Mouse (Mus musculus) retina, adult 2 months (tissue): ENCODE results near the gene Zbed3.
"Not testable (repeated sequence)": the region's sequence is repeated elsewhere in the genome, so short reads cannot be mapped to it uniquely, and the experiment has no call there.

Experiments used
- DNase-seq: peaks from one replicate; pipeline ENCODE4 v3.0.0-alpha.2; 2012; ENCODE audit warnings: low read depth, low spot score

The Zbed3 gene

GRCm38 (mm10) chr13:95332086-95332899 is 8.9 kb downstream of the Zbed3 start:
- no peak for DNase-seq

GRCm38 (mm10) chr13:95336122-95336677 is 12.8 kb downstream of the Zbed3 start:
- no peak for DNase-seq

- no peak for DNase-seq
Measured at GRCm38 (mm10) chr13:95343470-95343869, 20.1 kb downstream of the Zbed3 start.

GRCm38 (mm10) chr13:95345869-95346268 is 22.5 kb downstream of the Zbed3 start:
- no peak for DNase-seq

GRCm38 (mm10) chr13:95347018-95347696 is 23.7 kb downstream of the Zbed3 start:
- DNase-seq: no peak

GRCm38 (mm10) chr13:95348476-95348875 is 25.1 kb downstream of the Zbed3 start:
- DNase-seq: no peak

- no peak for DNase-seq
Measured at GRCm38 (mm10) chr13:95358223-95358622, 34.8 kb downstream of the Zbed3 start.

GRCm38 (mm10) chr13:95363440-95363839 is 40.0 kb downstream of the Zbed3 start:
- DNase-seq: no peak

GRCm38 (mm10) chr13:95366356-95366755 is 42.9 kb downstream of the Zbed3 start:
- DNase-seq: peak; percentile 51

GRCm38 (mm10) chr13:95374701-95375553 is 51.5 kb downstream of the Zbed3 start, which contains the start of gene Aggf1:
TSS of gene Aggf1 (minus strand) at chr13:95375352.
- peak; percentile 78 for DNase-seq

GRCm38 (mm10) chr13:95375554-95375914 is 52.1 kb downstream of the Zbed3 start:
- DNase-seq: no peak

- DNase-seq: not testable (repeated sequence)
Measured at GRCm38 (mm10) chr13:95376689-95377289, 53.4 kb downstream of the Zbed3 start.

- DNase-seq: no peak
Measured at GRCm38 (mm10) chr13:95378696-95379095, 55.3 kb downstream of the Zbed3 start.

GRCm38 (mm10) chr13:95382418-95382817 is 59.0 kb downstream of the Zbed3 start:
- no peak for DNase-seq
